Mouse (Mus musculus) heart, postnatal 0 days (tissue): ENCODE data around the gene Fbxl19. TPM values are rescaled to one million over a fixed set of nuclear protein-coding genes. Genes with fewer than 3 reads are reported as not detected.

Experiments
- ATAC-seq: fragments of 200-750 bp; cut with Nextera tagmentation; 2 replicates; pipeline ENCODE4 v1.8.0; 2017; ENCODE audit warnings: low read depth, moderate number of reproducible peaks, moderate library complexity; ENCODE audit not compliant: insufficient read depth
- DNase-seq: peaks from one replicate; pipeline ENCODE4 v3.0.0-alpha.2; 2016; ENCODE audit warnings: low spot score
- H3K27ac ChIP-seq: fragments of 300-500 bp; sonication (generic); 2 replicates; pipeline ENCODE4 v1.5.1; 2014; ENCODE audit warnings: low read depth, mild to moderate bottlenecking
- H3K27me3 ChIP-seq: fragments of 300-500 bp; sonication (generic); 2 replicates; pipeline ENCODE4 v1.6.1; 2014; ENCODE audit warnings: low read length, mixed read lengths; ENCODE audit not compliant: control insufficient read depth, insufficient read depth
- H3K36me3 ChIP-seq: fragments of 300-500 bp; sonication (generic); replicated peaks from 2 replicates; pipeline ENCODE4 v1.6.1; 2014; ENCODE audit warnings: low read length, mixed read lengths; ENCODE audit not compliant: control insufficient read depth, insufficient read depth
- H3K4me1 ChIP-seq: fragments of 300-500 bp; sonication (generic); 2 replicates; pipeline ENCODE4 v1.6.1; 2014; ENCODE audit warnings: antibody characterized with exemption; ENCODE audit not compliant: control insufficient read depth, insufficient read depth
- H3K4me2 ChIP-seq: fragments of 300-500 bp; sonication (generic); 2 replicates; pipeline ENCODE4 v1.6.1; 2014; ENCODE audit warnings: low read depth, mild to moderate bottlenecking, low read length, moderate library complexity
- H3K4me3 ChIP-seq: fragments of 300-500 bp; sonication (generic); 2 replicates; pipeline ENCODE4 v1.5.1; 2014; ENCODE audit warnings: low read depth, low read length
- H3K9ac ChIP-seq: fragments of 300-500 bp; sonication (generic); replicated peaks from 2 replicates; pipeline ENCODE4 v1.6.1; 2014; ENCODE audit warnings: low read depth, low read length, mixed read lengths
- H3K9me3 ChIP-seq: fragments of 300-500 bp; sonication (generic); replicated peaks from 2 replicates; pipeline ENCODE4 v1.6.1; 2016; ENCODE audit warnings: low read length; ENCODE audit not compliant: control insufficient read depth
- CTCF ChIP-seq: IDR thresholded peaks from 2 replicates; pipeline ENCODE4 v1.5.1; 2016; ENCODE audit warnings: antibody characterized with exemption, control low read depth, low read depth
- EP300 ChIP-seq: IDR thresholded peaks from 2 replicates; pipeline ENCODE4 v1.6.1; 2016; ENCODE audit warnings: antibody characterized with exemption, low read depth
- WGBS: fragments of 180-500 bp; shearing (Covaris S2); extraction: QIAGEN DNeasy Blood & Tissue Kit; methylation state at CpG from one replicate; pipeline ENCODE4 v1.1.7; 2014; 5-methylcytosine and 5-hydroxymethylcytosine counted together
- polyA plus RNA-seq: library from polyadenylated mRNA; unstranded; fragments of >200 nt; fragmentation: Nextera tagmentation; extraction: Ambion mirVana; gene quantifications from 2 replicates; pipeline ENCODE4 v1.2.1, GENCODE M21; 2015
- total RNA-seq: library from RNA; depleted of rRNA; stranded (reverse); fragments of >200 nt; gene quantifications from 2 replicates; pipeline ENCODE4 v1.2.3, GENCODE M21; 2014; ENCODE audit warnings: low replicate concordance

The Fbxl19 gene
- total and polyA plus RNA-seq, 2 experiments from 2014 or later = 0.42 to 21.6 TPM

- H3K27ac ChIP-seq = peak overlapping the region; percentile 96
Observed at GRCm38 (mm10) chr7:127776878-127777473, 32.6 kb downstream of the Fbxl19 start.

GRCm38 (mm10) chr7:127777474-127778266, 33.3 kb downstream of the Fbxl19 start:
- DNase-seq (peak; percentile 26), ATAC-seq (peak; percentile 19)
- peak overlapping the region; percentile 68 for H3K4me2 ChIP-seq
- H3K9ac ChIP-seq = peak overlapping the region; percentile 94
- no peaks in the 10 kb centered on the region for H3K27me3 ChIP-seq
- peak overlapping the region; percentile 89 for H3K4me3 ChIP-seq
- H3K4me1 ChIP-seq = peaks cover 3% of the 10 kb centered on the region; the same call in 1 of the 2 replicates
- 0 out of 2 replicates have a peak, but pooled peaks have one; percentile 3 for TF ChIP-seq EP300
- TF ChIP-seq CTCF = no peak
- no peaks in the 10 kb centered on the region for H3K9me3 ChIP-seq
- WGBS = 3% methylated on average over 40 of the region's 66 CpGs
- peak overlapping the region; percentile 96 for H3K27ac ChIP-seq
- H3K36me3 ChIP-seq = peaks cover 41% of the 10 kb centered on the region

More at GRCm38 (mm10) chr7:127776878-127777473, 32.6 kb downstream of the Fbxl19 start:
- Histone ChIP-seq H3K9ac (peak overlapping the region; percentile 94), H3K4me3 (peak overlapping the region; percentile 89), H3K4me2 (peak overlapping the region; percentile 68), H3K9me3 (no peaks in the 10 kb centered on the region), H3K36me3 (peaks cover 34% of the 10 kb centered on the region), H3K27me3 (no peaks in the 10 kb centered on the region), H3K4me1 (peaks cover 3% of the 10 kb centered on the region; the same call in 1 of the 2 replicates)
- TF ChIP-seq CTCF = no peak; the same call in 1 of the 2 replicates
- TF ChIP-seq EP300 = peak; percentile 22; the same call in 1 of the 2 replicates
- peak; percentile 97 for DNase-seq
- ATAC-seq = peak; percentile 93
- under 1% methylated on average over 54 of the region's 70 CpGs for WGBS

- Histone ChIP-seq H3K36me3 (peaks cover 45% of the 10 kb centered on the region), H3K27ac (no peak overlapping the region)
Observed at GRCm38 (mm10) chr7:127778350-127778749, 34.0 kb downstream of the Fbxl19 start.

GRCm38 (mm10) chr7:127785308-127785707, 41.0 kb downstream of the Fbxl19 start, which contains the start of gene Gm49388:
Gene Gm49388, plus strand, starts transcription at chr7:127785608.
- Histone ChIP-seq H3K27ac (no peak within 1 kb of the TSS), H3K4me1 (no peaks in the 10 kb centered on the region), H3K9me3 (no peaks in the 10 kb centered on the region), H3K36me3 (peaks cover 97% of the 10 kb centered on the region), H3K27me3 (no peaks in the 10 kb centered on the region), H3K4me3 (no peak within 1 kb of the TSS), H3K9ac (no peak within 1 kb of the TSS), H3K4me2 (no peak within 1 kb of the TSS)
- no peak for DNase-seq
- WGBS = 92% methylated on average over 7 of the region's 7 CpGs
- TF ChIP-seq EP300 (no peak), CTCF (no peak)
- no peak for ATAC-seq

More at GRCm38 (mm10) chr7:127778350-127778749, 34.0 kb downstream of the Fbxl19 start:
- no peaks in the 10 kb centered on the region for H3K27me3 ChIP-seq
- WGBS = 70% methylated on average over 4 of the region's 4 CpGs
- no peak for ATAC-seq
- H3K4me3 ChIP-seq = peak overlapping the region; percentile 89; the same call in 1 of the 2 replicates
- peak overlapping the region; percentile 68 for H3K4me2 ChIP-seq
- DNase-seq = no peak
- H3K4me1 ChIP-seq = peaks cover 3% of the 10 kb centered on the region; the same call in 1 of the 2 replicates
- peak overlapping the region; percentile 94 for H3K9ac ChIP-seq
- no peaks in the 10 kb centered on the region for H3K9me3 ChIP-seq
- TF ChIP-seq EP300 (no peak), CTCF (no peak)

- Histone ChIP-seq H3K9me3 (no peaks in the 10 kb centered on the region), H3K27me3 (no peaks in the 10 kb centered on the region), H3K9ac (no peak overlapping the region), H3K4me3 (no peak overlapping the region), H3K36me3 (peaks cover 74% of the 10 kb centered on the region), H3K4me1 (peaks cover 8% of the 10 kb centered on the region), H3K27ac (no peak overlapping the region), H3K4me2 (no peak overlapping the region)
- TF ChIP-seq EP300 (no peak), CTCF (no peak)
- ATAC-seq (no peak), DNase-seq (no peak)
- 89% methylated on average over 23 of the region's 23 CpGs for WGBS
Observed at GRCm38 (mm10) chr7:127797076-127797845, 52.9 kb downstream of the Fbxl19 start.
